Mouse (Mus musculus): Measurements from ENCODE around the gene Mvb12a. TPM values are rescaled to one million over a fixed set of nuclear protein-coding genes. Genes with fewer than 3 reads are reported as not detected.
"Not testable (repeated sequence)": the region's sequence is repeated elsewhere in the genome, so short reads cannot be mapped to it uniquely, and the experiment has no call there.

Mvb12a gene
- polyA plus RNA-seq, 1 experiment = 61.5 TPM

DNA sequence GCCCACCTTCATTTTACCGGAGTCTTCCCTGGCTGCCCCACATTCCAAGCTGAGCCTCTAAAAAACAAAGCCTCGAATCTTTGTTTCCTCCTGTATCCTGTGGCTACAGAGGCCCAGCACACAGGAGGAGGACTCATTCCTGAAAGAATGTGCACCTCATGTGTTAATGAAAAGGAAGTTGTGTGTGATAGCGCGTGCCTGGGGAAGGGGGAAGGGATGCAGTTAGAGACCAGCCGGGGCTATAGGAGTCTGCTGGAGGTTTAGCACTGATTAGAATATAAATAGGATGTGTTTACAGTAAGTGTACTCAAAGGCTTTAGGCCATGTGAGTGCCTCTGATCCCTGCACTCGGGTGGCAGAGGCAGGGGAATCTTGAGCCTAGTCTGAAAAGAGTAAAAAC is 16.4 kb upstream of the Mvb12a start:
- H3K4me2 ChIP-seq (ENCODE audit: low read depth) = no peak overlapping the region
- TF ChIP-seq CEBPB (IDR thresholded peaks at IDR 0.05; ENCODE audit: insufficient read depth, poor library complexity, severe bottlenecking) (no peak), SRF (IDR thresholded peaks at IDR 0.05; ENCODE audit: control insufficient read depth, insufficient read length, low read depth) (no peak), USF1 (IDR thresholded peaks at IDR 0.05; ENCODE audit: low read depth) (no peak), E2F4 (IDR thresholded peaks at IDR 0.05; ENCODE audit: insufficient read depth) (no peak), MYOD1 (IDR thresholded peaks at IDR 0.05; ENCODE audit: control insufficient read depth in 1 of 3, insufficient read length in 2 of 3, low read depth in 2 of 3) (no peak), MAX (IDR thresholded peaks at IDR 0.05; ENCODE audit: low read depth) (no peak), REST (IDR thresholded peaks at IDR 0.05; ENCODE audit: insufficient read depth, insufficient read length) (no peak), TCF12 (IDR thresholded peaks at IDR 0.05; ENCODE audit: insufficient read depth, poor library complexity, severe bottlenecking) (no peak), TCF3 (IDR thresholded peaks at IDR 0.05; ENCODE audit: insufficient read length, low read depth) (no peak), MYOG (IDR thresholded peaks at IDR 0.05; ENCODE audit: control insufficient read depth in 1 of 3, insufficient read depth in 1 of 3, insufficient read length in 2 of 3, low read depth in 2 of 3) (no peak), POLR2A (IDR thresholded peaks at IDR 0.05; ENCODE audit: insufficient read length, low read depth) (no peak), POLR2AphosphoS2 (IDR thresholded peaks at IDR 0.05; ENCODE audit: insufficient read length, low read depth) (no peak)
- peaks cover 8% of the 10 kb centered on the region for H3K27me3 ChIP-seq (ENCODE audit: control insufficient read depth, insufficient read depth, insufficient read length)
- no peak overlapping the region for H3ac ChIP-seq (ENCODE audit: control insufficient read depth, insufficient read length)
- H3K4me3 ChIP-seq = no peak overlapping the region
- no peaks in the 10 kb centered on the region for H3K36me3 ChIP-seq (ENCODE audit: control insufficient read depth, insufficient read depth)
- no peaks in the 10 kb centered on the region for H3K79me2 ChIP-seq (ENCODE audit: control insufficient read depth, insufficient read depth)

DNA sequence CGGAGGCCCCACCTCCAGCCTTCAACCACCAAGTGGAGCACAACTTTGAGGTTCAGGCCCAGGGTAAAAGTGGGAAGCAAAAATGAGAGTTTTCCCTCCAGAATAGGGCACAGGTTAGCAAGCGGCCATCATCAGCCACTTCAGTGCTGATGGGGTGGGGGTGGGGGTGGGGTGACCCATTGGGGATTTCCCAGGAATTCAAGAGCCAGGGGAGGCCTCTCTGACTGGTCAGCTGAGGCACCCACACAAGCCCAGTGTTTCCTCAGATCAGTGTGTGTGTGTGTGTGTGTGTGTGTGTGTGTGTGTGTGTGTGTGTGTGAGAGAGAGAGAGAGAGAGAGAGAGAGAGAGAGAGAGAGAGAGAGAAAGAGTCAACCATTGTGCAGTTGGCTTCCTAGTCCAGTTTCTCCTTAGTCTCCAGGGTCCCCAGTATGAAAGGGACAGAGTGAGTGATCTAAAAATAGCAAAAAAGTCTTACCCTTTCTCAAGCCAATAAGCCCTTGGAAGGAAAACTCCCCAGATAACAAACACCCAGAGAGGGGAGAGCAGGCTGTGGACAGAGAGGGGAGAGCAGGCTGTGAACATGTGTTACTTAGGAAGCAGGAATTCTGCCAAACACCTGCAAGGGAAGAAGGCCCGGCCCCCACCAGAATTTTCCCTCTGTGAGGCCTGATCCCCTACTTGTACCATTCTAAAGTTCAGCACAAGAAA is 15.4 kb upstream of the Mvb12a start:
- Histone ChIP-seq H3K36me3 (ENCODE audit: control insufficient read depth, insufficient read depth) (no peaks in the 10 kb centered on the region), H3K4me3 (no peak overlapping the region), H3K79me2 (ENCODE audit: control insufficient read depth, insufficient read depth) (no peaks in the 10 kb centered on the region), H3ac (ENCODE audit: control insufficient read depth, insufficient read length) (no peak overlapping the region), H3K27me3 (ENCODE audit: control insufficient read depth, insufficient read depth, insufficient read length) (peaks cover 8% of the 10 kb centered on the region), H3K4me2 (ENCODE audit: low read depth) (no peak overlapping the region)
- TF ChIP-seq SRF (IDR thresholded peaks at IDR 0.05; ENCODE audit: control insufficient read depth, insufficient read length, low read depth) = no peak
- no peak for TF ChIP-seq E2F4 (IDR thresholded peaks at IDR 0.05; ENCODE audit: insufficient read depth)
- TF ChIP-seq MYOD1 (IDR thresholded peaks at IDR 0.05; ENCODE audit: control insufficient read depth in 1 of 3, insufficient read length in 2 of 3, low read depth in 2 of 3) = no peak
- no peak for TF ChIP-seq CEBPB (IDR thresholded peaks at IDR 0.05; ENCODE audit: insufficient read depth, poor library complexity, severe bottlenecking)
- no peak for TF ChIP-seq POLR2A (IDR thresholded peaks at IDR 0.05; ENCODE audit: insufficient read length, low read depth)
- no peak for TF ChIP-seq POLR2AphosphoS2 (IDR thresholded peaks at IDR 0.05; ENCODE audit: insufficient read length, low read depth)
- TF ChIP-seq MYOG (IDR thresholded peaks at IDR 0.05; ENCODE audit: control insufficient read depth in 1 of 3, insufficient read depth in 1 of 3, insufficient read length in 2 of 3, low read depth in 2 of 3) = no peak
- no peak for TF ChIP-seq MAX (IDR thresholded peaks at IDR 0.05; ENCODE audit: low read depth)
- TF ChIP-seq REST (IDR thresholded peaks at IDR 0.05; ENCODE audit: insufficient read depth, insufficient read length) = no peak
- TF ChIP-seq USF1 (IDR thresholded peaks at IDR 0.05; ENCODE audit: low read depth) = no peak
- no peak for TF ChIP-seq TCF3 (IDR thresholded peaks at IDR 0.05; ENCODE audit: insufficient read length, low read depth)
- no peak for TF ChIP-seq TCF12 (IDR thresholded peaks at IDR 0.05; ENCODE audit: insufficient read depth, poor library complexity, severe bottlenecking)

DNA sequence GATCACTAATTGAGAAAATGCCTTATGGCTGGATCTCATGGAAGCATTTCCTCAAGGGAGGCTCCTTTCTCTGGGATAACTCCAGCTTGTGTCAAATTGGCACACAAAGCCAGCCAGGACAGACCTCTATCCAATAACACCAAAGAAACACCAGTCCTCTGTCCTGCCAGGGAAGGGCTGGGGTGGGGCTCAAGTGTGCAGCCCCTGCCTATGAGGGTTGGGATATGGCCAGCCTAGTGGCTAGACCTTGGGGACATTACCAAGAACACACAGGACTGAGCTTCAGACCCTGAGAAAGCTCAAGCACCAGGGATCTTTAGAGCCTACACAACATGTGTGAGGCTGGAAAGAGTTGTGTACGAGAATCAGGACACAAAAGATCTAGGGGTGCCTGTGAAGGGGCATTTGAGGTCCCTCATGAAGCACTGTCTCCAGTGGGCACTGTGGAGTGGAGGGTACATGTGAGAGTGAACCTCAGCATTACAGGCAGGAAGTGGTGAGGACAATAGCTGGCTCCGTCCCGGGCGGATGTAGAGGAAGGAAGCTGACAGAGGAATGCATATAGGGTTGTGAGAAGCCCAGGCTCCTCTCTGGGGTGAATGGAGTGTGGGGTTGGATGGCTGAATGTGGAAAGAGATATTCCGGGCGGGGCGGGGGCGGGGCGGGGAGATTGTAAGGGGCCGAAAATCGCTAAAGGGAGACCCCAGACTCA is 14.2 kb upstream of the Mvb12a start:
- no peak overlapping the region for H3K4me2 ChIP-seq (ENCODE audit: low read depth)
- no peaks in the 10 kb centered on the region for H3K79me2 ChIP-seq (ENCODE audit: control insufficient read depth, insufficient read depth)
- H3K4me3 ChIP-seq = no peak overlapping the region
- peaks cover 8% of the 10 kb centered on the region for H3K27me3 ChIP-seq (ENCODE audit: control insufficient read depth, insufficient read depth, insufficient read length)
- TF ChIP-seq TCF3 (IDR thresholded peaks at IDR 0.05; ENCODE audit: insufficient read length, low read depth) = no peak
- no peak for TF ChIP-seq REST (IDR thresholded peaks at IDR 0.05; ENCODE audit: insufficient read depth, insufficient read length)
- no peak for TF ChIP-seq MAX (IDR thresholded peaks at IDR 0.05; ENCODE audit: low read depth)
- TF ChIP-seq TCF12 (IDR thresholded peaks at IDR 0.05; ENCODE audit: insufficient read depth, poor library complexity, severe bottlenecking) = no peak
- no peak for TF ChIP-seq POLR2AphosphoS2 (IDR thresholded peaks at IDR 0.05; ENCODE audit: insufficient read length, low read depth)
- no peak for TF ChIP-seq E2F4 (IDR thresholded peaks at IDR 0.05; ENCODE audit: insufficient read depth)
- no peak for TF ChIP-seq SRF (IDR thresholded peaks at IDR 0.05; ENCODE audit: control insufficient read depth, insufficient read length, low read depth)
- no peaks in the 10 kb centered on the region for H3K36me3 ChIP-seq (ENCODE audit: control insufficient read depth, insufficient read depth)
- no peak overlapping the region for H3ac ChIP-seq (ENCODE audit: control insufficient read depth, insufficient read length)

DNA sequence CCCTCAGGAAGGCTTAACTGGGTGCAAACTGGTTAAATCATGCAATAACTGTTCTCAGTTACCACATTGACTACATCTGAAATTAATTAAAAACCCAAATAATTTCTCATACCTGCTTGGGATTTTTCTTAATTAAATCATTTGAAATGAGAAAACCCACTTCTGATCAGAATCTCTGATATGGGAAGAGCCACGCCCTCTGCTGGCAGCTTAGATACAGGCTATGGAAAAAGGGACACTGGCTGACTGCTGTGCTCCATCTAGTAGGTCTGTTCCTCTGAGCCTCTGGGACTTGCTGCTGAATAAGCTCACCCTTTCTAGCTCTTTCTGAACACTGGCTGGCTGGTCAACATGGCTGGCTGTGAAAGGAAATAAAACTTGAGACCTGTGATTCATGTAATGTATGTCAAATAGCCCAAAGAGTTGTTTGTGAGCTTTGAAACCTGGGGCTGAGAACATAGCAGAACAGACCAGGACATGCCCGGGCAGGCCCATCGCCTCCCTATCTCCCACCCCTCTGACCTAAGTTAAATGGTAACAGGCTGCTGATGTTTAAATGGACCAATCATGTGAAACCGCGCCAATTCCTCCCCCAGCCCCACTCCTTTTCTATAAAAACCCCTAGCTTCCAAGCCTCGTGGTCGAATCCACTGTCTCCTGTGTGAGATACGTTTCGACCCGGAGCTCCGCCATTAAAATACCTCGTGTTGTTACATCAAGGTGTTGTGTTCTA is 11.8 kb upstream of the Mvb12a start:
- H3K79me2 ChIP-seq (ENCODE audit: control insufficient read depth, insufficient read depth); H3ac ChIP-seq (ENCODE audit: control insufficient read depth, insufficient read length); H3K27me3 ChIP-seq (ENCODE audit: control insufficient read depth, insufficient read depth, insufficient read length); H3K4me3 ChIP-seq; H3K4me2 ChIP-seq (ENCODE audit: low read depth); H3K36me3 ChIP-seq (ENCODE audit: control insufficient read depth, insufficient read depth): not testable (repeated sequence)
